Mouse (Mus musculus) hematopoietic multipotent progenitor cell, adult 10-12 weeks (in vitro differentiated cells): Measurements from ENCODE around the gene Mcoln1. TPM values are rescaled to one million over a fixed set of nuclear protein-coding genes. Genes with fewer than 3 reads are reported as not detected.

Source experiments
- polyA plus RNA-seq: library from polyadenylated mRNA; stranded (reverse); fragments of >175 nt; gene quantifications from 2 replicates; pipeline ENCODE4 v1.2.3, GENCODE M21; 2012; ENCODE audit warnings: low replicate concordance

Gene Mcoln1
- 222 and 644 TPM in 2 replicates for polyA plus RNA-seq

GRCm38 (mm10) chr8:3500235-3501090, at the start of gene Mcoln1:
Gene Mcoln1, plus strand, starts transcription at chr8:3500457.

DNA sequence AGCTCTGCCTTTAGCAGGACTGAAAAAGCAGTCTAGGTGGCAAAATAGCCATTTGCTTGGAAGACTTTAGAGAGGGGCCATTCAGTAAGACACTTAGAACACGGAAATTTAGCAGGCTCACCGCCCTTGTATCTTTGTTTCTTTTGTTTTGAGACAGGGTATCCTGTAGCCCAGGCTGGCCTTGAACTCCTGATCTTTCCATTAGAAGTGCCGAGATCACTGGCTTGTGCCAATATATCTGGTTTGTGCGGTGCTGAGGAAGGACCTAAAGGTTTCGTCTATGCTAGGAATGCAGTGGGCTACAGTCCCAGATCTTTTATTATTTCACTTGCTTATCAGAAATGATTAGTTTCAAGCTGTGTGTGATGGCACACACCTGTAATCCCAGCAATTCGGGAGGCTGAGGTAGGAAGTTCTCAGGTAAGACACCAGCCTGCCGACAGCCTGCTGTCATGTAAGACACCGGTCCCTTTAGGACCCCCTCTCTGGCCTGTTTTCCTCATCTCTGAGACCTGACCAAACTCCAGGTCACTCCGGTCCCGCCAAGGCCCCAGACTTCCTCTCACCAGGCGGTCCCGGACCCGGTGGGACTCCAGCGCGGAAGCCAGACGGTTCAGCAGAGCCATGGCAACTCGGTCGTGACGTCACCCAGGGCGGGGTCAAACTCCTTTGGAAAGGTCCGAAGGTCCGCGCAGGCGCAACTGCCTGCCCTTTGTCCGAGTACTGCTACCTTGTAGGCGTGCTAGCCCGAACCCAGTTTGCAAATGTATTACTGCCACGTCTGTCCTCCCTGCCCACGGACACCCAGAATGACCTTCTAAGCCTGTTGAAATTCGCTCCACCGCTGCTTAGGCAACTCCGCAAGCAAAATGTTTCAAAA, 33.0 kb upstream of the Mcoln1 start, which contains the start of gene Pex11g:
Gene Pex11g, minus strand, starts transcription at position 675 of the 880 bp plus-strand sequence.

DNA sequence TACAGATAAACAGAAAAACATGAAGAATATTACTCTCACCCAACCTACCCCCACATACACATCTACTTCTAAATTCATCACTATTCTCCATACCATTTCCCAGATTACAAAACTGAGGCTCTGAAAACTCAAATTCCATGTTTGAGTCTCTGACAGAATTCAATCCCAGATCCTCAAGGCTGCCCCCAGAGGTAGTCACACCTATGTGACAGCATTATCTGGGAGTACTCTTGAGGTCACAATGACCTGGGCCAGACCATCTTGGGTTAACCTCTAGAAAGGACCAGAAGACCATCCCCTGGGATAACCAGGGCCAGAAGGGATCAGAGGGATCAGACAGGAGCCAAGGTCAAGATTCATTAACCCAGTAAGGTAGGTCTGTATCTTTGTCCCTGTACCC, 29.7 kb upstream of the Mcoln1 start, which contains the start of gene Tex45:
Gene Tex45, plus strand, starts transcription at position 301 of the 400 bp plus-strand sequence.

DNA sequence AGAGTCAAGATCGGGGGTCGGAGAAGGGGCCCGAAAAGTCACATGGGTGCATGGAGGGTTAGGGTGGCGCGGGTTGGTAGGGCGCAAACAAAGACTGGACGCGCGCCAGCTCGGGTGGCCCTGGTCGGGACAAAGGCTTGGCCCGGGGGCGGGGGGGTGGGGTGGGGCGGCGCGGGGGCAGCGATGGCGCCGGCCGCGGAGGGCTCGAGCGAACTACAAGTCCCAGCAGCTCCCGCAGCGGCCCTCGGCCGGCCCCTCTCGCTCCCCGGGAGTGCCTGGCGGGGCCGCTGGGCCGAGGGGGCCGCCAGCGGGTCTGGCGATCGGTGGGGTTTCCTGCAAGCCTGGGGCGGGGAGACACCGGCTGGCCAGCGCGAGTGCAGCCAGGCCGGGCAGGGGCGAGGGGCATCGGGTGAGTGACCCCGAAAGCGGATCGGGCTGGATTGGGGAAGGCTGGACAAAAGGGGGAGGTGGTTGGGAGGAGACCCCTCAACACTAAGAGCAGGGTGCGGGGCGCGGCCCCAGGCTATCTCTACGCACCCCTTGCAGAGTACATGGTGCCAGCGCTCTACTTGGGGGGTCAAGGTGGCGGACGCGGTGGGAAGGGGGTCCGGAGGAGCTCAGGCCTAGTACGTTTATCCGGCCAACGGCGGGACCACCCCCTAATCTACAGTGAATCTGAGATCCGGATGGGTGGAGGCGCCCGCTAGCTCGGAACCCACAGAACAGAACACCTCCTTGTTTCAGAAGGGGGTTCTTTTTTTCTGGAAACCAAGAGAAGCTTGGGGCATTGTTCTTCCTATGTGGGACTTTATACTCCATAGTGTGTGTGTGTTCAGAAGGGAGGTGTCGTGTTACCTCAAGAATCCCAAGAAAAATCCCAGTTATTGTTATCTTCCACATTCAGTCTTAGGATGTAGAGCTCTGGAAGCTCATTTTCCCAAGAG, 7.1 kb upstream of the Mcoln1 start, which contains the start of gene Zfp358:
Gene Zfp358, plus strand, starts transcription at position 238 of the 944 bp plus-strand sequence.

DNA sequence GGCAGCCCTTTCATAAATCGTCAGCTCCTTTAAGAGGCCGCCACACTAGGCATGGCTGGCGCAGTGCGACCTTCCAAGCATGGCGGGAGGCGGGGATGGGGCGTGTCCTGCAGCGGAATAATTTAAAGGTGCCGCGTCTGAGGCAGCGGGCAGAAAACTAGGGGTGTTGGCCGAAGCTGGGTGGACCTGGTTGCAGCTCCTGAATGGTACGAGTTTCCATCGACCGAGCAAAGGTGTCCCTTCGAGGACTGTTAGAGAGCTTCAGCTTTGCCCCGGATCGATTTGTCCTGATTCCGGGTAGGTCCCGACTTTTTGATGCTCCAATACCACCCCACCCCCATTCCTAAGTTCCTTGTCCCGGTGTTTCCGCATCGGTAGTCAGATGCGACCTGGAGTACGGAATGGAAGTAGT, 15.0 kb downstream of the Mcoln1 start, which contains the start of gene Pnpla6:
Gene Pnpla6, plus strand, starts transcription at position 125 of the 412 bp plus-strand sequence.

Other genes with a start within 250 kb of the Mcoln1 start
- gene Insr, start 220.8 kb upstream of the Mcoln1 start, polyA plus RNA-seq: 4.6 and 8.6 TPM in 2 replicates
- 25.7 and 35.3 TPM in 2 replicates for gene A430078G23Rik, start 147.0 kb upstream of the Mcoln1 start, polyA plus RNA-seq
- gene Arhgef18, start 107.5 kb upstream of the Mcoln1 start, polyA plus RNA-seq: 172 and 499 TPM in 2 replicates
- 1.2 and 2.5 TPM in 2 replicates for gene Pex11g, start 32.8 kb upstream of the Mcoln1 start, polyA plus RNA-seq
- not detected in 2 replicates for gene Tex45, start 29.6 kb upstream of the Mcoln1 start, polyA plus RNA-seq
- gene Zfp358, start 7.3 kb upstream of the Mcoln1 start, polyA plus RNA-seq: 14.3 and 16.8 TPM in 2 replicates
- 29.1 and 33.3 TPM in 2 replicates for gene Pnpla6, start 14.9 kb downstream of the Mcoln1 start, polyA plus RNA-seq
- gene C330021F23Rik, start 67.5 kb downstream of the Mcoln1 start, polyA plus RNA-seq: not detected in 2 replicates
- gene Camsap3, start 86.8 kb downstream of the Mcoln1 start, polyA plus RNA-seq: 0.71 and 0.91 TPM in 2 replicates
- 29.0 and 45.7 TPM in 2 replicates for gene Xab2, start 120.9 kb downstream of the Mcoln1 start, polyA plus RNA-seq
- gene Pet100, start 121.1 kb downstream of the Mcoln1 start, polyA plus RNA-seq: 49.9 and 67.0 TPM in 2 replicates
- gene Pcp2, start 125.1 kb downstream of the Mcoln1 start, polyA plus RNA-seq: not detected in 2 replicates
- 150 and 483 TPM in 2 replicates for gene Stxbp2, start 130.5 kb downstream of the Mcoln1 start, polyA plus RNA-seq
- gene Retn, start 155.3 kb downstream of the Mcoln1 start, polyA plus RNA-seq: 0.15 and 0.60 TPM in 2 replicates
- 0.71 and 1.0 TPM in 2 replicates for gene Mcemp1, start 165.3 kb downstream of the Mcoln1 start, polyA plus RNA-seq
- 0.49 TPM in 1 of 2 replicates, not detected in the other for gene Fcor, start 171.9 kb downstream of the Mcoln1 start, polyA plus RNA-seq
- gene Trappc5, start 175.8 kb downstream of the Mcoln1 start, polyA plus RNA-seq: 27.5 and 30.0 TPM in 2 replicates
- gene Fcer2a, start 193.7 kb downstream of the Mcoln1 start, polyA plus RNA-seq: 83.0 and 276 TPM in 2 replicates
- gene Clec4g, start 220.2 kb downstream of the Mcoln1 start, polyA plus RNA-seq: 0.20 and 0.39 TPM in 2 replicates
- gene Cd209a, start 248.5 kb downstream of the Mcoln1 start, polyA plus RNA-seq: 6.7 and 12.2 TPM in 2 replicates